Mouse (Mus musculus) B cell, adult 2 months (primary cell): ENCODE results near the gene Klhdc8a.

ENCODE experiments used
- DNase-seq, 2 experiments: peaks; one replicate each; pipeline ENCODE4 v3.0.0; 2022

Klhdc8a gene

GRCm38 (mm10) chr1:132317894-132318863 lies 19.8 kb downstream of the Klhdc8a start:
- DNase-seq: no peak

DNA sequence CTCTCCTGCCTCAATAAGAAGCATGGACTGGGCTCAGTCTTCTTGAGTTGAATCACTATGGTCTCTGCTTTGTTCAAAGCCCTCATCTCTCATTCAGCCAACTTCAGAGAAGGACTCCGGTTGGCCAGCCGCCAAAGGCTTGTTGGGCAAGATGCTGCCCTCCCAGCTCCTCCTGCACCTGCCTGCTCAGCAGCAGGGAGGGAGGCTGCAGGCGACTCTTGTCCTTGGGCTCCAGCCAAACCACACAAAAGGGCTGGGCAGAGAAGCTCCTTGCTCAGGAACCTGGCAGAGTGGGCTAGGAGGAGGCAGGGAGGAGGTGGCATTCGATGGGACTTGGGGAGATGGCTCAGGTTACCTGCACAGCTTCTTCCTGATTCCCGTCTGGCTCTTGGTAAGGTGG lies 20.8 kb downstream of the Klhdc8a start:
- DNase-seq: no peak

GRCm38 (mm10) chr1:132321821-132322580 lies 23.6 kb downstream of the Klhdc8a start:
- no peak for DNase-seq

DNA sequence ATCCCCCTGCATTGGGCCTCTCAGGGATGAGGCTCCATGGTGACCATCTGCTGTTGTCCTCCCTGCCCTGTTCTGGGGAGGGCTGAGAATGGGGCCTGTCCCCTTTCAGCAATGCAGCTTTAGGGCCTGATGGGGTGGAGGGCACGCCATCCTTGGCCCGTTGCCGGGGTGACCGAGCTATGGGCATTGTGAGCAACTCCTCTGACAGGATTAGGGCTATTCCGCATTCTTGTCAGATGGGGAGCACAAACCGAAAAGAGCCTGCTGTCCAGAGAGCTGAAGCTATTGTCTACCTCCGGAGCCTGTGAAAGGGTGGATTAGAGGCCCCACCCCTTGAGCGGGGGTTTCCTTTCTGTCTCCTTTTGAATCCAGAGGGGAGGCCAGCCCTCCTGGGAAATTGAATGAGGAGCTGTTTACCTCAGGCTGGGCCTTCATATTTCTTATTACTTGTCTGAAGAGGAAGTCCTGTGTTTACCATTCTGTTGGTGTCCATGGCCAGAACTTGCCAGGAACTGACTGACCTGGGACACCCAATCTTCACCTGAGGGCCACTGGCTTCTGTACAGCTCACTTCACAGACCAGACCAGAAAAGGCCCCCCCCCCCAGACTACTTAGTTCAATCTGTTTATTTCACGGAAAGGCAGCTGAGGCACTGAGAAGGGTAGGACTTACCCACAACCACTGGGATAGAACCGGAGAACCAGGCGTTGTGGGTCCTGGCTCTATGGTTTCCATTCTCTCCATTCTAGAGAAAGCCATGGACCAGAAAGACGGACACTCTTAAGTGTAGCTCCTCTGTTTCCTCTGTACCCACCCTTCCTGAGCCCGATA lies 24.5 kb downstream of the Klhdc8a start:
- no peak for DNase-seq

- DNase-seq: no peak
Observed at GRCm38 (mm10) chr1:132326777-132327176, 28.4 kb downstream of the Klhdc8a start.

GRCm38 (mm10) chr1:132327477-132327876 lies 29.1 kb downstream of the Klhdc8a start:
- no peak for DNase-seq

DNA sequence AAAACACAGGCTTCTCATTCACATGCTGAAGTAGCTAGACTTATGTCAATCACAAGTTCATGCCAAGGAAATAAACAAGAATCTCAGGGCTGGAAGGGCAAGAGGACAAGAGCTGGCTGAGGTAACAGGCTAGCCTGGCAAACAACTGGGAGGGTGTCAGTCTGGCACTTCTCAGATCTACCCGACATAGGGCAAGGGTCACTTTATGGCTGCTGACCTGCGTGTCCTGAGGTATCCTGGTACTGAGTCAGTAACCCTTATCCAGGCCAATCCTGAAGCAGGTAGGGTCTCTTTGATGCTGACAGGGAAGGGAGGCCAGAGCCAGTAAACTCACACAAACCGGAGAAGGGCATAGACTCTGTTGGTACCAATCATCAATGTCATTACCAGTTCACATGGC lies 30.1 kb downstream of the Klhdc8a start:
- no peak for DNase-seq

DNA sequence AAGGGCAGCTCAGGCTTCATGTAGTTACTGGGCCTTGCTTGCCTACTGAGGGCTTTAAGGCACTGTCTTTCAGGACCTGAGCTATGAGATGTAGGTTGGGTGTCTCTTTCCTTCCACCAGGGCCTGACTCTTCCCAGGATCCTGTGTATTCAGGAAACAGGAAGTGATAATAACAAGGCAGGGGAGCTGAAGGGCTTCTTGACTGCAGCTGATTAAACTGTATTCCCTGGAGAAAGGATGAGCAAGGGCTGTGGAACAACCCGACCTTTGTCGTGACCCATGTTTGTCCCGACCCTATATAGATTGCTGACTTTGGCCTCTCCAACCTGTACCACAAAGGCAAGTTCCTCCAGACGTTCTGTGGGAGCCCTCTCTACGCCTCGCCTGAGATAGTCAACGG lies 31.2 kb downstream of the Klhdc8a start:
- DNase-seq: no peak

DNA sequence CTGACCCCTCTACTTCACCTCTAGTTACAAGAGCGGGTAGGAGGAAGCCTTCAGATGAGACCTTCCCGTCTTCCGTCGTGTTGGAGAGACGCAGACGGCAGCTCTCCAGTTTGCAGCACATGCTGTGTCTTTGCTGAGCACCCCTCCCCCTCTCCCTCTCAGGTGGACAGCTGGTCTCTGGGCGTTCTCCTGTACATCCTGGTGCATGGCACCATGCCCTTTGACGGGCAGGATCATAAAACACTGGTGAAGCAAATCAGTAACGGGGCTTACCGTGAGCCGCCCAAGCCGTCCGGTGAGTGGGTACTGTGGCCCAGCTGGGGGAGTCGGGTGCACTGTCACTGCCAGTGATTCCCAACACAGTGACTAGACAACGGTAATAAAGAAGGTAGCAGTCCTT lies 32.0 kb downstream of the Klhdc8a start:
- DNase-seq: no peak

- no peak for DNase-seq
Observed at GRCm38 (mm10) chr1:132331283-132331682, 32.9 kb downstream of the Klhdc8a start.

GRCm38 (mm10) chr1:132333201-132333600 lies 34.8 kb downstream of the Klhdc8a start:
- DNase-seq: no peak

GRCm38 (mm10) chr1:132333675-132334141 lies 35.3 kb downstream of the Klhdc8a start:
- DNase-seq: no peak

DNA sequence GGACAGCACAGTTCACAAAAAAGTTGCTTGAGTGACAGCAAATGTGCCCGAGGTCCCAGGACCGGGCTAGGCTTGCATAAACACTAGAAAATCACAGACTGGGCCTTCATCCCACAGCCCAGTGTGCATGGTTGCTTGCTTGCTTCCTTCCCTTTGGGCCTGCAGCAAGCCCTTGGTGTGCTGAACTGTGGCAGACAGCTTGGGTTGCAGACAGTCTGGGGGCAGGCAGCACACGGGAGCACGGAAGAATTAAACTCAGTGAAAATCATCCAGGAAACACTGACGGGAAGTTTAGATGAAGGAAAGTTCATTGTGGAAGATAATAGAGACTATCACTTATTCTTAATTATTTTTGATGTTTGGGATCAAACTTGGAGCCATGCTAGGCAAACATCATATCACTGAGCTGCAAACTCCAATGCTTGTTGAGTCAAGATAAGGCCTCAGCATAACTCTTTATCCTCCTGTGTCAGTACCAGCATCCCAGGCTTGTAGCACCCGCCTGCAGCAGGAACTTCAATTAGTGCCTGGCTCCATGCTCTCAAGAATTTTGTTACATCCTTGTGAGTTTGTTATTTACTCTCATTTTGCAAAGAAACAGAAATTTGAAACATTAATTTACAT lies 35.9 kb downstream of the Klhdc8a start:
- no peak for DNase-seq

GRCm38 (mm10) chr1:132335378-132335965 lies 37.0 kb downstream of the Klhdc8a start:
- no peak for DNase-seq

- peak; percentile 52 to 59 for DNase-seq
Observed at GRCm38 (mm10) chr1:132336921-132337320, 38.5 kb downstream of the Klhdc8a start.

DNA sequence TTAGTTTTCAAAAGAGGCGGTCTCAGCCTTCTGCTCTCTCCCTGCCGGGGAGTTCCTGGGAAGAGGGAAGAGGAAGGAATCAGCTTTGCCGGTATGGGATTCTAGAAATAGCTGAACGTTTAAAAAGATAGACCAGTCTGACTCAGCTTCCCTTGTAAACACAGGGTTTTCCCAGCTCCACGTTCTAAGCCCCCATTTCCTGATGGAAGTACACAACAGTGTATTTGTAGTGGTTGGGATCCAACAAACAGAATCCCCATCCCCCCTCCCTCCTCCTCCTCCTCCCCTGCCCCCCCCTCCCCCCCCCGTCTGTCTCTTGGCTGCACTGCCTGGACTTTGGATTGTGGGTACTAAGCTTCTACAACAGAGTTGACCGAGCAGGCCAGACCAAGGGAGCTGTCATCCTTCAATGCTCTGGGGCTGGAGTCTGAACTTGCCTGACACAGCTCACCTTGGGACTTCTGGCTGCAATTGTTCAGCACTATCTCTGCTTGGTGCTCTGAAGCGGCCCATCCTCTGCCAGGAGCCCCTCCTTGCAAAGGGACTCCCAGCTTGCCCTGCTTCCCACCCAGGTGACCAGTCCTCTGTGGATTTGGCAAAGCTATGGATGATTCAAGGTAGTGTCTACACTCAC lies 39.7 kb downstream of the Klhdc8a start:
- no peak for DNase-seq

- DNase-seq: peak; percentile 94 to 96
Observed at GRCm38 (mm10) chr1:132341731-132342501, 43.5 kb downstream of the Klhdc8a start.

DNA sequence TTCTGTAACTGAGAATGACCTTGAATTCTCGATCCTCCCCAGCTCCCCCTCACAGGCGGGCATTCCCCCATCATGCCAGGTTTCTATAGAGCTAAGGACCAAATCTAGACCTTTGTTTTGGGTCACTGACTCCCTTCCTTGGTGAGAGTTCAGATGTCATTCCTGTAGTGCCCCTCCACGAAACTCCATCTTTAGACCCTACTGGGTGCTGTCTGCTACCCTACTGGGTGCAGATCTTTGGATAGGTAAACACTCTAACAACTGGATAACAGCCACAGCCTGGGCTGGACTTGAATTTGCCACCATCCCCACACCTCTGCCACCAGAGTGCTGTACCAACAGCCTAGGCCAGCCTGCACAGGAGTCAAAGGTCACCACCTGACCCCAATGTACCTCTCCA lies 44.1 kb downstream of the Klhdc8a start:
- peak; percentile 34 for DNase-seq

GRCm38 (mm10) chr1:132343191-132343590 lies 44.8 kb downstream of the Klhdc8a start:
- peak; percentile 43 to 50 for DNase-seq

- peak; percentile 42 to 44 for DNase-seq
Observed at GRCm38 (mm10) chr1:132343656-132344055, 45.2 kb downstream of the Klhdc8a start.

GRCm38 (mm10) chr1:132345514-132345913 lies 47.1 kb downstream of the Klhdc8a start:
- DNase-seq: no peak
